Mouse (Mus musculus): Measurements from ENCODE around the gene Pdf.
"Not testable (repeated sequence)": the region's sequence is repeated elsewhere in the genome, so short reads cannot be mapped to it uniquely, and the experiment has no call there.

Pdf gene

DNA sequence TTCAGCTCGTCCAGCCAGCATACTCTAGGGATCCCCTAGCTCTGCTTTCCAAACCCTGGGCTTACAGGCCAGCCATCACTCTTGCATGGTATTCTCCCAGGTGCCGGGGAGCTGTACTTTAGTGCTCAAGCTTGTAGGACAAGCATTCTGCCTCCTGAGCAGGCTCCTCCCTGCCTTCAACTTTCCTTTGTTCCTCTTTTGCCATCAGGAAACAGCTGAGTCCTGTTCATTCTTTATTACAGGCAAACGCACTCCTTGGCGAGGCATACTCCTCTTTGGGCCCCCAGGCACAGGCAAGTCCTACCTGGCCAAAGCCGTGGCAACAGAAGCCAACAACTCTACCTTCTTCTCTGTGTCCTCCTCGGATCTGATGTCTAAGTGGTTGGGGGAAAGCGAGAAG lies 7.8 kb downstream of the Pdf start:
- intact Hi-C loops (cut with DNase I), result no loop called here

DNA sequence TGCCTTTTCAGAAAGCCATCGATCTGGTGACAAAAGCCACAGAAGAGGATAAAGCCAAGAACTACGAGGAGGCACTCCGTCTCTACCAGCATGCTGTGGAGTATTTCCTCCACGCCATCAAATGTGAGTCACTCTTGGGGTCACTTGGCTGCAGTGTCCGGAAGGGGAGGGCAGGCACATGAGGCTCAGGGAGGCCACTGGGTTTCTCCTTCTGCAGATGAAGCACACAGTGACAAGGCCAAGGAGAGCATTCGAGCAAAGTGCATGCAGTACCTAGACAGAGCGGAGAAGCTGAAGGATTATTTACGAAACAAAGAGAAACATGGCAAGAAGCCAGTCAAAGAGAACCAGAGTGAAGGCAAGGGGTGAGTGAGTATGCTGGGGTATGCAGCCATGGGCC lies 11.8 kb downstream of the Pdf start:
- intact Hi-C loops (cut with DNase I), result no loop called here

DNA sequence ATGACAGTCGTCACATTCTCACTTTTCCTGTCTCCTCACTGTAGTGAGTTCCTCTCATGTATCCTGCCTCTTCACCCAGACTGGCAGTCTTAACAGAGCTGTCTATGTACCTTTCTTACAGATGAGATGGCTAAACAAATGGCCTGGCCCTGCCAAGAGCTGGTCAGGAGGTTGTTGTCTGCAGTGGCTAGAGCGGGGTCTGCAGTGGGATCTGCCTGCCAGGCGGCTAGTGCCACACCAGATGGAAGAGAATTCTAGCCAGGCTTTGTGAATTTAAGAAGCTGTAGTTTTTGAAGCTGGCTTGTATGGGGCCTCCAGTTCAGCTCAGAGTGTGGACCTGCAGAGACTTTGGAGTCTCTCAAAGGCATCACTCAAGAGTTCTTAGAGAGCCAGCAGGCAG lies 12.8 kb downstream of the Pdf start:
- intact Hi-C loops (cut with DNase I), result no loop called here

DNA sequence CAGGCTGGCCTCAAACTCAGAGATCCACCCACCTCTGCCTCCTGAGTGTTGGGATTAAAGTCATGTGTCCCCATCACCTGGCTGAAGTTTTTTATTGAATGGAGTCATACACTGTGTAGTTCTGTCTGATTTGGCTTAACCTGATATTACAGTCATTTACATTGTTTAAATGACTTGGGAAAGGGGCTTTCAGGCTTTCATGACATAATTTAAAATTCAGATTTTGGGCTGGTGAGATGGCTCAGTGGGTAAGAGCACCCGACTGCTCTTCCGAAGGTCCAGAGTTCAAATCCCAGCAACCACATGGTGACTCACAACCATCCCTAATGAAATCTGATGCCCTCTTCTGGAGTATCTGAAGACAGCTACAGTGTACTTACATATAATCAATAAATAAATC lies 14.8 kb downstream of the Pdf start:
- intact Hi-C loops (cut with DNase I), result not testable (repeated sequence)

DNA sequence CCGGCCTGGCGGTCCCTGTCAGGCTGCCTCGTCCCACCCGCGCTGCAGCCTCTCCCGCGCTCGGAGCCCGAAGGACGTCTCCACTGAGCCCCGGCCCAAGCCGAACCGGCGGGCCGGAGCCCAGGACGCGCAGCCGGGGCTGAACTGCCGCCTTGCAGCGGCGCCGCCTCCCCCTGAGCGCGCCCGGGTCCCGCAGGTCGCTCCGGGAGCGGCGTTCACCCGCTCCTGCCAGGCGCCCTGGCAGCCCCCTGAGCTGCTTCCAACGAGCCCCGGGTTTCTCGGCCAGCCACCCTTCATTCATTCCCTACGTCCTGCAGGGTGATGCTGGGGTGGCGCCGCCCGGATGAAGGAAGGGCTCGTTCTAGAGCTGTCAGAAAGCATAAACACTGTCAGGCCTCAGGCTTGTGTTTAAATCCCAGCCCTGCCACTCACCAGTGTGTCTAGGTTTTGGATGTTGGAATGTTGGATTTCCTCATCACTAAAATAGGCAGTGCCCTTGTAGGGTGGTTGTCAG lies 16.8 kb downstream of the Pdf start:
- intact Hi-C loops (cut with DNase I), result no loop called here

DNA sequence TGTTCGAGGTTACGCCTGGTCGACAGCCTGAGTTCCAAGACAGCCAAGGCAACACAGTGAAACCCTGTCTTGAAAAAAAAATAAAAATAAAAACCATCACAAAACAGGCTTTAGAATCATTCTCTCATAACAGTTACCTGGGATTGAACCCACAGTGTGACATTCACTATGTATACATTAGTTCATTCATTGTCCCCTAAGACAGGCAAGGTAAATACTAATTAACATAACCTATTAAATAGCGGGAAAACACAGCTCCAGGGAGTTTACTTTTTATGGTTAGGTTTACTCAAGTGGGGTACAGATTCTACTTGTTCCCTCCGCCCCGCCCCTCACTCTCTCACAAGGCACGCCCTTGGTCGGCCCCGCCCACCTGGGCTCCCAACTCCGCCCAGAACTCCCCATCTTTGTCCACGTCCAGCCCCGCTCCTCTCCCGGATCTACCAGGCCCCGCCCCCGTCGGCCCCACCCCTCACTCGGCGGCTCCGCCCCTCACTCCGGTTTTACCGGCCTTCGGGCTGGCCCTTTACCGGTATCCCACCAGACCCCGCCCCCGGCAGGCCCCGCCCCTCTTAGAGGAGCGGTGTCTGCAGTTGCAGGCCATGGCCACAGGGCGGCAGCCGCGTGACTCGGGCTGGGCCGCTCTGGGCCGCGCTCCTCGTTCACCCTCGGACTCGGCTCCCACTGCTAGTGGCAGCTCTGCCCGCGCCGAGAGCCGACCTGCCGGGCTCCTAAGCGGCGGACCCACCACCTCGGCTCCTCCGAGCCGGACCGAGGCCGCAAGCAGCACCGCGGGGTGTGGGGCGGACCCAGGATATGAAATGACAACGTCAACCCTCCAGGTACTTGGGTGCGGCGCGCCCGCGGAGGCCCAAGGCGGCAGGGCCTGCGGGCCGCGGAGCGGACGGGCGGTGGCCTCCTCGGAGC lies 17.5 kb downstream of the Pdf start, which contains the start of gene Vps4a:
Gene Vps4a, plus strand, starts transcription at position 573 of the 927 bp plus-strand sequence.
- intact Hi-C loops (cut with DNase I), result no loop called here

DNA sequence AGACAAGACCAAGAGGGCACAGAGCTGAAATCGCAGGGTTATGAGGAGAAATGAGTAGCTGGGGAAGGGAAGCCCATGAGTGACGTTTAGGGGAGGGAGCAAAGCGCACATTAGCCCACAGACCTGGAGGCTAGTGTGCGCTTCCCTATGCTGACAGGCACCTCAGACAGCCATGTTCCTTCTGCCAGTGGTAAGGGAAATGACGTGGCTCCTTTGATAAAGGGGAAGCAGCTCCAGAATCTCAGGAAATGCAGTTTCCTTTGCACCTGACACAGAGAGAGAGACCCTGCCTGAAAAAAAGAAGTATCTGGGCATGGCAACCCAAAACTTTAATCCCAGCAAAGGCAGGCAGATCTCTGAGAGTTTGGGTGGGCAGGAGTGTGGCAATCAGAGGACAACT lies 18.4 kb downstream of the Pdf start:
- intact Hi-C loops (cut with DNase I), result no loop called here

DNA sequence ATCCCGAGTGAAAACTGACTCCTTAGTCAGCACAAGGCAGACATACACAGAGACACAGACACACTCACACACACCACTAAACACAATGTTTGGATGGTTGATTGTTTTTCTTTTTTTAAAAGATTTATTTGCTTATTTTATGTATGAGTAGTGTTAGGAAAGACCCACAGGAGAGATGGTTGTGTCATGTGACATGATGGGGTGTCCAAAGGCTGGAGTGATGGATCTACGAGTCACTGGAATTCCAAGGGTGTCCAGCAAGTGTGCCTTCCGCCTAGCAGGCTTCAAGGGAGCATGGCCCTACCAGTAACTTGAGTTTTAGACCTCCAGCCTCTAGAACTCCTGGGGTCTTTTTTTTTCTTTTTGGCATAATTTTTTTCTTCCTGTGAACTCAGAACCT lies 19.1 kb downstream of the Pdf start:
- intact Hi-C loops (cut with DNase I), result no loop called here

DNA sequence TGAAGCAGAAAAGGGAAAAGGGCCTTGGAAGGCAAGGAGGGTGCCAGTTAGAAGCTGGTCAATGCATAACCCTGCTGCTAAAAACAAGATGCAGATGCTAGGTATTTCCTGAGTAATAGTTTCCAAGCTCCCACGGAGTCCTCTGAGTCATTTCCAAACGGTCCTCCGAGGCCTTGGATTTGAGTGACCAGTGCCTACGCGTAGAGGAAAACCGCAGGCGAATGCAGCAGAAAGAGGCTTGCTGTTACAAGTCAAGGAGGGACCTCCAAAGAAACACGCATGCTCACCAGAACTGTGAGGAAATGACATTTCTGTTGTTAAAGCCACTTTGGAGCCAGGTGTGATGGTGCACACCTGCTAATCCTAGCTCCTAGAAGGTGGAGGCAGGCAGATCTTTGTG lies 24.9 kb downstream of the Pdf start:
- intact Hi-C loops (cut with DNase I), result no loop called here

DNA sequence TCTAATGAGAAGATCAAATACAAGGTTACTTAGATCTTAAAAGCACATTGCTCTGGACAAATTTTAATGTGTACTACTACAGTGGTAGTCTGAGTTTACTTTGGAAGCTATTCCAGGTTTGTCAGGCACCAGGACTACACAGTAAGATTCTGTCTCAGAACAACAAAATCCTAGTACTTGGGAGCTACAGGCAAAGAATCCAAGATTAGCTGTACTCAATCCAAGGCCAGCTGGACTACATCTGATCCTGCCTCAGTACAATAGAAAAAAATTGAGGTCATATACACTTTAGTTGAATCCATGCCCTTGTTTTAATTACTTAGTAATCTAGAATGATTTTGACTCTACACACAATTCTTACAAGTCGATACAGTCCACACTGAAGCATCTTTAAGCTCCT lies 33.5 kb downstream of the Pdf start:
- intact Hi-C loops (cut with DNase I), result no loop called here

DNA sequence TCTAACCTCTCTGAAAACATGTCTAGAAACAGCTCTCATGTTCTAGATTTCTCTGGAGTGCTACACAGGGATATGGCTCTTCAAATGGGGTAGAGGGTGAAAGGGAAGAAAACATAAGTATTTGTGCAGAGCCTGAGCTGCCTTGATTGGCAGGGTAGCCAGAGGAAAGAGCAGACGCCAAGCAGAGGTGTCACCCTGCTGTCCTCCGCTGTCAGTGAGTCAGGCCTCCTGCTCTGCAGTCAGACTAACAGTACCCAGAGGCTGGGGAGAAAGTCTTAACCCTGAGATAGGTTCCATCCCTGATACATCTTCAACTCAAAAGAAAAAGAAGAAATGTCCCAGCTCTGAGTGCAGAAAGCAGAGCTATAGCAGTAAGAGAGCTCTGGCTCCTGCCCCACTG lies 35.7 kb downstream of the Pdf start:
- intact Hi-C loops (cut with DNase I), result no loop called here

DNA sequence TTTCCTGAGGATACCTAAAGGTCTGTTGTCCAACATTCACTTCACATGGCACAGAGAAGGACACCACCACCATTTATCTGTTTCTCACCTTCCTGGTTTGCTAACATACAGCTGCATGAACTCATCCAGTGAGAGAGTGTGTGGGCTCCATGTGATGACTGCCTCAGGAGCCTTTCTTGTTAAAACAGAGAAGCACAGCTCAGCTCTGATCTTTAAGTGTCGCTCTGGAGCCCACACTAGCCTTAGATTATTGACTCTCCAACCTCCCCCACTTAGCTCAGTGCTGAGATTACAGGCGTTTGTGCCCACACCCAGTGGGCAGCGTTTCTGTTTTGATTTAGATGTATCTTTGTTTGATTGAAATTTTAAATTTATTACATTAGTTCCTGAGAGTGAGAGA lies 40.6 kb downstream of the Pdf start:
- intact Hi-C loops (cut with DNase I), result no loop called here

DNA sequence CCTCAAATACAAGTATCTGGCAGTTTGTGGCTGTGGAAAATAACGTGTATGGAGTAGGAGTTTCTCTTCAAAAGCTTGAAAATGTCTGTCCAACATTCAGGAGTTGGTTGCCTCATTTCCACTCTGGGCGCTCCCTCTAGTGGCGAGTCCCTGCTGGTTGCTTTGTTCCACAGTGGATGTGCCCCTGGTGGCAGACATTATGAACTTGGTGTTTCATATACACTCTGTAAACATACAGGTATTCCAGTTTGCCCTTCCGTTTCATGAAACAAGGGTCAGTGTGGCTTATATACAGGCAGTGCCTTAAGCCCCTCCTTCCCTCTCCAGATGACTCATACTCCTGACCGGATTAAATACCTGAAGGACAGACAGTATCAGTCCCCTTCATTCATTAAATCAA lies 45.9 kb downstream of the Pdf start:
- intact Hi-C loops (cut with DNase I), result loop anchor here (2.0 to 5.0 kb wide), 3 partner anchors 90 to 305 kb away; no protein-coding TSS in a partner anchor

DNA sequence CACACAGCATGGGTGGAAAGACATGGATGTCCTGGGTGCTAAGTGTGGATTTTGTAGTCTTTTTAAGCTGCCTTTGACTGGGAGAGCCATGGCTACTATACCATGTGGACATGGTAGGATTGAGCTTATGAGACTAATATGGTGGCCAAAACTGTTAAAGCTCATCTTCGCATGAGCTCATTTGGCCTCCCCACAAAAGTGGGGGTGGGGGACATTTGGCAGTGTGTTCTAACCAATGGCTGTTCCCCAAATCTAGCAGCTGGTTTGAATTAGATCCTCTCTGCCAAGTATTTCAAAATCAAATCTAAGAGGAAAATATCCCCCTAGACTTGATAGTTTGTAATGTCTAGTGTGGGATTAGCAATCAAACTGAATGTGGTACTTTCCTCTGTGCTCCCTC lies 49.3 kb downstream of the Pdf start:
- intact Hi-C loops (cut with DNase I), result no loop called here

DNA sequence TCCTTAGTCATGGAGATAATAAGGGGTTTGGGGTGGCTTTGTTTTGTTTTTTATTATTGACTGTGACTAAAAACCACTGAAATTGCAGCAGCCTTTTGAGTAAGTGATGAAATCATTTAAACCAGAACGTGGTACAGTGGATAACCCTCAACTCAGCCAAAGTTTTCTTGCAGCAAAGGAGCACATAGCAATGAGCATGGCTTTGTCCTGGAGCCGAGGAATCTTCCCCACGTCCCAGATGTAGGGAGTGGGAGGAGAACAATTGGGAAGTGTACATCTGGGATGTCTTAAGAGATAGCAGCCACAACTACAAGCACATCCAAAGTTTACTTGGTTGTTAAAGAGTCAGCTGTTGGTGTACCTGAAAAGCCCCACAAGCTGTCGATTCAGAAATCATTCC lies 51.0 kb downstream of the Pdf start:
- intact Hi-C loops (cut with DNase I), result no loop called here

DNA sequence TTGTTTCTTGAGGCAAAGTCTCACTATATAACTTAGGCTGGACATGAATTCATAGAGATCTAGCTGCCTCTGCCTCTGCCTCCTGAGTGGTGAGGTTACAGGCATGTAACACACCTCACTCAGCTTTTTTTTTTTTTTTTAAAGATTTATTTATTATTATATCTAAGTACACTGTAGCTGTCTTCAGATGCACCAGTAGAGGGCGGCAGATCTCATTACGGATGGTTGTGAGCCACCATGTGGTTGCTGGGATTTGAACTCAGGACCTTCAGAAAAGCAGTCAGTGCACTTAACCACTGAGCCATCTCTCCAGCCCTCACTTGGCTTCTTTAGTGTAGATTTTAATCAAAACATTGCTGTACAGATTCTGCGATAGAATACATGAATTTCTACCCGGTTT lies 52.1 kb downstream of the Pdf start:
- intact Hi-C loops (cut with DNase I), result not testable (repeated sequence)

Small RNAs within 50 kb of the gene (microRNA-seq; reads per million reads assigned to microRNA genes)
- gene Mir7075, result 0.23 to 0.62 reads per million in 2 experiments

All from adrenal gland (tissue).